Mouse (Mus musculus) hindbrain, embryonic 13.5 days (tissue): ENCODE data around the gene Syne3. TPM values are rescaled to one million over a fixed set of nuclear protein-coding genes. Genes with fewer than 3 reads are reported as not detected.

Experiments
- ATAC-seq: fragments of 200-750 bp; cut with Nextera tagmentation; 2 replicates; pipeline ENCODE4 v1.8.0; 2017; ENCODE audit warnings: moderate TSS enrichment; ENCODE audit not compliant: low FRiP score
- H3K27ac ChIP-seq: fragments of 300-500 bp; sonication (generic); 2 replicates; pipeline ENCODE4 v1.5.1; 2015; ENCODE audit warnings: inconsistent platforms, mild to moderate bottlenecking, moderate library complexity
- H3K27me3 ChIP-seq: fragments of 300-500 bp; sonication (generic); 2 replicates; pipeline ENCODE4 v1.6.1; 2015; ENCODE audit warnings: mild to moderate bottlenecking, inconsistent platforms
- H3K36me3 ChIP-seq: fragments of 300-500 bp; sonication (generic); 2 replicates; pipeline ENCODE4 v1.6.1; 2015; ENCODE audit warnings: mild to moderate bottlenecking, inconsistent platforms
- H3K4me1 ChIP-seq: fragments of 300-500 bp; sonication (generic); replicated peaks from 2 replicates; pipeline ENCODE4 v1.6.1; 2015; ENCODE audit warnings: inconsistent platforms
- H3K4me2 ChIP-seq: fragments of 300-500 bp; sonication (generic); 2 replicates; pipeline ENCODE4 v1.6.1; 2015; ENCODE audit warnings: inconsistent platforms, mild to moderate bottlenecking, moderate library complexity
- H3K4me3 ChIP-seq: fragments of 300-500 bp; sonication (generic); 2 replicates; pipeline ENCODE4 v1.5.1; 2015; ENCODE audit warnings: mild to moderate bottlenecking, inconsistent platforms
- H3K9ac ChIP-seq: fragments of 300-500 bp; sonication (generic); 2 replicates; pipeline ENCODE4 v1.6.1; 2015; ENCODE audit warnings: mild to moderate bottlenecking, inconsistent platforms
- H3K9me3 ChIP-seq: fragments of 300-500 bp; sonication (generic); 2 replicates; pipeline ENCODE4 v1.6.1; 2016; ENCODE audit warnings: inconsistent platforms
- WGBS: fragments of 180-500 bp; shearing (Covaris S2); methylation state at CpG from one replicate; pipeline ENCODE4 v1.1.7; 2015; 5-methylcytosine and 5-hydroxymethylcytosine counted together
- polyA plus RNA-seq: library from polyadenylated mRNA; unstranded; fragments of >200 nt; fragmentation: Nextera tagmentation; extraction: Ambion mirVana; gene quantifications from 2 replicates; pipeline ENCODE4 v1.2.1, GENCODE M21; 2015

Gene Syne3
- polyA plus RNA-seq = 0.25 and 0.31 TPM in 2 replicates

- H3K4me3 ChIP-seq = peak within 1 kb of the TSS; percentile 57
- H3K9me3 ChIP-seq = no peaks in the 10 kb centered on the region
- H3K36me3 ChIP-seq = no peaks in the 10 kb centered on the region
- H3K27ac ChIP-seq = no peak within 1 kb of the TSS
- H3K4me2 ChIP-seq = peak within 1 kb of the TSS; percentile 98
- ATAC-seq = peak; percentile 57
- H3K4me1 ChIP-seq = peaks cover 20% of the 10 kb centered on the region
- peaks cover 80% of the 10 kb centered on the region for H3K27me3 ChIP-seq
- peak within 1 kb of the TSS; percentile 73 for H3K9ac ChIP-seq
- under 1% methylated on average over 64 of the region's 66 CpGs for WGBS
These were observed at the start of gene Syne3 for GRCm38 (mm10) chr12:105009370-105010212. Gene Syne3, minus strand, starts transcription at chr12:105009809.

- ATAC-seq = no peak
These were observed 45.7 kb upstream of the Syne3 start for GRCm38 (mm10) chr12:105055308-105055707.

GRCm38 (mm10) chr12:105054041-105054440, 44.4 kb upstream of the Syne3 start:
- 0 out of 2 replicates have a peak, but pooled peaks cover 4% of the 10 kb centered on the region for H3K4me1 ChIP-seq
- no peaks in the 10 kb centered on the region for H3K36me3 ChIP-seq
- H3K4me2 ChIP-seq = no peak overlapping the region
- no peaks in the 10 kb centered on the region for H3K27me3 ChIP-seq
- H3K9ac ChIP-seq = no peak overlapping the region
- H3K27ac ChIP-seq = no peak overlapping the region
- ATAC-seq = no peak
- WGBS = 97% methylated on average over 15 of the region's 15 CpGs
- H3K9me3 ChIP-seq = no peaks in the 10 kb centered on the region
- no peak overlapping the region for H3K4me3 ChIP-seq

More at GRCm38 (mm10) chr12:105055308-105055707, 45.7 kb upstream of the Syne3 start:
- no peaks in the 10 kb centered on the region for H3K9me3 ChIP-seq
- H3K4me3 ChIP-seq = no peak overlapping the region
- H3K4me1 ChIP-seq = 0 out of 2 replicates have a peak, but pooled peaks cover 4% of the 10 kb centered on the region
- 82% methylated on average over 6 of the region's 6 CpGs for WGBS
- H3K27me3 ChIP-seq = no peaks in the 10 kb centered on the region
- H3K9ac ChIP-seq = no peak overlapping the region; the same call in 1 of the 2 replicates
- H3K36me3 ChIP-seq = no peaks in the 10 kb centered on the region
- H3K27ac ChIP-seq = no peak overlapping the region
- no peak overlapping the region for H3K4me2 ChIP-seq

GRCm38 (mm10) chr12:105050898-105051297, 41.3 kb upstream of the Syne3 start:
- Histone ChIP-seq H3K27me3 (no peaks in the 10 kb centered on the region), H3K9me3 (no peaks in the 10 kb centered on the region), H3K9ac (no peak overlapping the region), H3K4me1 (0 out of 2 replicates have a peak, but pooled peaks cover 4% of the 10 kb centered on the region), H3K27ac (no peak overlapping the region), H3K4me3 (no peak overlapping the region), H3K36me3 (peaks cover 4% of the 10 kb centered on the region; the same call in 1 of the 2 replicates), H3K4me2 (no peak overlapping the region)
- no peak for ATAC-seq
- 14% methylated on average over 4 of the region's 4 CpGs for WGBS

- Histone ChIP-seq H3K9ac (no peak overlapping the region), H3K4me2 (no peak overlapping the region), H3K4me3 (no peak overlapping the region), H3K9me3 (no peaks in the 10 kb centered on the region), H3K27ac (no peak overlapping the region), H3K4me1 (0 out of 2 replicates have a peak, but pooled peaks cover 4% of the 10 kb centered on the region), H3K27me3 (no peaks in the 10 kb centered on the region), H3K36me3 (peaks cover 6% of the 10 kb centered on the region; the same call in 1 of the 2 replicates)
- WGBS = 80% methylated on average over 12 of the region's 12 CpGs
- ATAC-seq = no peak
These were observed 40.2 kb upstream of the Syne3 start for GRCm38 (mm10) chr12:105049813-105050212.

- Histone ChIP-seq H3K4me2 (no peak overlapping the region), H3K27me3 (no peaks in the 10 kb centered on the region), H3K27ac (no peak overlapping the region), H3K4me3 (no peak overlapping the region), H3K36me3 (peaks cover 9% of the 10 kb centered on the region), H3K4me1 (0 out of 2 replicates have a peak, but pooled peaks cover 4% of the 10 kb centered on the region), H3K9ac (no peak overlapping the region), H3K9me3 (no peaks in the 10 kb centered on the region)
- 71% methylated on average over 17 of the region's 17 CpGs for WGBS
- no peak for ATAC-seq
These were observed 38.8 kb upstream of the Syne3 start for GRCm38 (mm10) chr12:105048301-105048863.

- WGBS = 90% methylated on average over 9 of the region's 9 CpGs
- no peak for ATAC-seq
- H3K27ac ChIP-seq = no peak overlapping the region
- H3K9me3 ChIP-seq = no peaks in the 10 kb centered on the region
- H3K27me3 ChIP-seq = no peaks in the 10 kb centered on the region
- peaks cover 37% of the 10 kb centered on the region for H3K36me3 ChIP-seq
- no peak overlapping the region for H3K4me3 ChIP-seq
- H3K4me2 ChIP-seq = no peak overlapping the region
- H3K9ac ChIP-seq = no peak overlapping the region
- peaks cover 7% of the 10 kb centered on the region for H3K4me1 ChIP-seq
These were observed 35.2 kb upstream of the Syne3 start for GRCm38 (mm10) chr12:105044775-105045174.

GRCm38 (mm10) chr12:105043081-105043480, 33.5 kb upstream of the Syne3 start:
- no peak for ATAC-seq
- Histone ChIP-seq H3K4me3 (no peak overlapping the region), H3K36me3 (peaks cover 37% of the 10 kb centered on the region), H3K9me3 (no peaks in the 10 kb centered on the region), H3K27ac (no peak overlapping the region), H3K4me1 (peaks cover 18% of the 10 kb centered on the region), H3K4me2 (no peak overlapping the region), H3K27me3 (no peaks in the 10 kb centered on the region), H3K9ac (no peak overlapping the region)
- 91% methylated on average over 5 of the region's 5 CpGs for WGBS

- Histone ChIP-seq H3K4me1 (peaks cover 30% of the 10 kb centered on the region), H3K36me3 (peaks cover 34% of the 10 kb centered on the region), H3K9ac (no peak overlapping the region), H3K4me3 (no peak overlapping the region), H3K27me3 (no peaks in the 10 kb centered on the region), H3K27ac (no peak overlapping the region), H3K4me2 (no peak overlapping the region), H3K9me3 (no peaks in the 10 kb centered on the region)
- WGBS = 92% methylated on average over 7 of the region's 7 CpGs
- ATAC-seq = no peak
These were observed 31.3 kb upstream of the Syne3 start for GRCm38 (mm10) chr12:105040950-105041349.

GRCm38 (mm10) chr12:105039578-105040289, 30.1 kb upstream of the Syne3 start:
- 67% methylated on average over 12 of the region's 12 CpGs for WGBS
- ATAC-seq = no peak
- H3K36me3 ChIP-seq = peaks cover 31% of the 10 kb centered on the region
- no peak overlapping the region for H3K27ac ChIP-seq
- 0 out of 2 replicates have a peak overlapping the region, but pooled peaks have one; percentile 24 for H3K9ac ChIP-seq
- H3K4me3 ChIP-seq = no peak overlapping the region
- no peak overlapping the region for H3K4me2 ChIP-seq
- H3K27me3 ChIP-seq = no peaks in the 10 kb centered on the region
- peaks cover 42% of the 10 kb centered on the region for H3K4me1 ChIP-seq
- H3K9me3 ChIP-seq = no peaks in the 10 kb centered on the region

GRCm38 (mm10) chr12:105038918-105039317, 29.3 kb upstream of the Syne3 start:
- 86% methylated on average over 7 of the region's 7 CpGs for WGBS
- Histone ChIP-seq H3K36me3 (peaks cover 31% of the 10 kb centered on the region), H3K9me3 (no peaks in the 10 kb centered on the region), H3K4me1 (peaks cover 50% of the 10 kb centered on the region), H3K27ac (no peak overlapping the region), H3K4me2 (no peak overlapping the region), H3K4me3 (no peak overlapping the region), H3K27me3 (no peaks in the 10 kb centered on the region), H3K9ac (0 out of 2 replicates have a peak overlapping the region, but pooled peaks have one; percentile 1)
- ATAC-seq = no peak

- 0 out of 2 replicates have a peak overlapping the region, but pooled peaks have one; percentile 1 for H3K9ac ChIP-seq
These were observed 28.6 kb upstream of the Syne3 start for GRCm38 (mm10) chr12:105038211-105038610.

More at GRCm38 (mm10) chr12:105038211-105038610, 28.6 kb upstream of the Syne3 start:
- 93% methylated on average over 11 of the region's 11 CpGs for WGBS
- H3K4me3 ChIP-seq = no peak overlapping the region
- no peak overlapping the region for H3K27ac ChIP-seq
- no peak overlapping the region for H3K4me2 ChIP-seq
- no peaks in the 10 kb centered on the region for H3K27me3 ChIP-seq
- no peaks in the 10 kb centered on the region for H3K9me3 ChIP-seq
- no peak for ATAC-seq
- H3K4me1 ChIP-seq = peaks cover 57% of the 10 kb centered on the region
- peaks cover 27% of the 10 kb centered on the region for H3K36me3 ChIP-seq
